Mouse (Mus musculus) ovary, postnatal 14 days (tissue): Measurements from ENCODE around the gene St6galnac3.

Experiments used
- DNase-seq: peaks from one replicate; pipeline ENCODE4 v3.0.0; 2022; ENCODE audit warnings: low spot score

St6galnac3 gene

DNA sequence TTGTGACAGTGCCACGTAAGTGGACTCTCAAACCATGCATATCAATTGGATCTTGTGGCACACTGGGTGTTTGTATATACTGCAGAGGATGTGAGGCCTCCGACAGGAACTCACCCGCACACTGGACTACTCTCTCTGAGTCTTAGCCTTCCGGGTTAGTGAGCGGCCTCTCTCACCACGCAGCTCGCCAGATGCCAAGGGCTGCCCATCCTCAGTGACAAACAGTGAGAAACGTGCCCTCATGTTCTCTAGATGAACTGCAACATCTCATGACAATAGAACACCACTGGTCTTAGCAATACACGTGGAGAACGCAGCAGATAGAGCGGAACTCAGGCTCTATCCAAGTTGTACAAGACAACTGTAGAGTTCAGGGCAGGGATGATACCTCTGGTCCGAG is 524.2 kb downstream of the St6galnac3 start:
- no peak for DNase-seq

DNA sequence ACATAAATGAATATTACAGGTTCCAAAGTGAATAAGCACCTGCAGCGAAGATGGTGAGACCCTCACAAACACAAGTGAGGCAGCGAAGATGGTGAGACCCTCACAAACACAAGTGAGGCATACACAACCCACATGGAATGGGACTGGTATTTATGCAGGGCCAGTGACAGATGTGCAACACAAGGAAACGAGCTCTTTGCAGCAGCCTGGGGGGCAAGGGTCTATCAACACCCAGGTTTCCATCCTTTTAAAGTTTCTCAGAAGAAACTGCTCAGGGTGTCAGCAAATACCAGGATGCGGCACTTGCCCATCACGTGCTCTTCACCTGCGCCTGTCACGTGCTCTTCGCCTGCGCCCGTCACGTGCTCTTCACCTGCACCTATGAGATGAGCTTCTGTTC is 524.9 kb downstream of the St6galnac3 start:
- no peak for DNase-seq

DNA sequence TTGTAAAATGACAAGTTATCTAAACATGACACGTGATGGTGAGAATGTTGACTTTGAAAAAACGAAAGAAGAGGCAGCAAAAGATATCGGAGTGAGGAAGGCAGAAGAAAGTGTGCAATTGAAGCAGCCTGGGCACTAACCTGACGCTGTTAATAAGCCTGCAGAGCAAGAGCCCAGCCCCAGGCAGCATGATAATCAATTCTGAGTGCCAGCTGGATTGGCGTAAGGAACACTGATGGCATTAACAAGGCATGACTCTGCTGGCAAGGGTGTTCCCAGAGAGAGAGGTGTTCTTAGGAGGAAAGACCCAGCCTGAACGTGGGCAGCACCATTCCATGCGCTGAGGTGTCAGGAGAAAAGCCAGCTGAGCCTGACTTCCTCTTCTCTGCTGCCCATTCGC is 525.7 kb downstream of the St6galnac3 start:
- DNase-seq, result no peak

- DNase-seq, result no peak
Observed at GRCm38 (mm10) chr3:153198514-153198913, 526.5 kb downstream of the St6galnac3 start.

- no peak for DNase-seq
Observed at GRCm38 (mm10) chr3:153193025-153193424, 531.9 kb downstream of the St6galnac3 start.

GRCm38 (mm10) chr3:153190742-153191141 is 534.2 kb downstream of the St6galnac3 start:
- DNase-seq, result no peak

GRCm38 (mm10) chr3:153189685-153190467 is 535.1 kb downstream of the St6galnac3 start:
- no peak for DNase-seq

- DNase-seq, result no peak
Observed at GRCm38 (mm10) chr3:153188224-153188623, 536.8 kb downstream of the St6galnac3 start.

DNA sequence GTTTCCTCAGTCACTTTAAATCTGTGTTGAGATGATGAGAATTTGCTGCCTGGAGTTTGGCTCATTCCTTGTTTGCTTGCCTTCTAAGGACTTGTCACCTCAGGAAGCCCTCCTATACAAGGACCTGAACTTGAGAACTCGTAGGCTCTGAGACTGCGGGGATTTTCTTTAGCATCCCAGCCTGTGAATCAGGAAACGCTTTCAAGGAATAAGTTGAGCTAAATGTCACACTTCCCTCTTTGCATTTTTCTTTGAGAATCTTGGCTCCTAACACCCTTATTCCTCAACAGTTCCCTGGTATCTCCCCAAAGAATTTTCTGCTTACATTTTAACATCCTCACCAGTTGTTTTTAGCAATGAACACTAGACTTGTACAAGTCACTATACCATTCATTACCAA is 539.9 kb downstream of the St6galnac3 start:
- DNase-seq, result no peak

DNA sequence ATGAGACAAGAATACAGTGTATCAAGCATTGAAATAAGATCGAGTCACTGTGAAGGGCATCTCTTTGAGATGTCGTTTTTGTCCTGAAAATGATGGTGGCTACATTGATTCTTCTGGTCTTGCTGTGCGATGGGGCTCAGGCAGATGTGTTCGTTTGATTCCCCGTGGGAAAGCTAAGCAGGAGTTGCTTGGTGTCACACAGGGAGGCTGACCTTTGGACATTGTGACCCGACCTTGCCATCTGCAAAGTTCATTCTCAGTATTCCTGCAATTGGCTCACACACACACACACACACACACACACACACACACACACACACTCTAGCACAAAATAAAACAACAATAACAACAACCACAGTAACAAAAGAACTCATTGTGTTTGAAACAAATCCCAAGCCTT is 543.7 kb downstream of the St6galnac3 start:
- no peak for DNase-seq

DNA sequence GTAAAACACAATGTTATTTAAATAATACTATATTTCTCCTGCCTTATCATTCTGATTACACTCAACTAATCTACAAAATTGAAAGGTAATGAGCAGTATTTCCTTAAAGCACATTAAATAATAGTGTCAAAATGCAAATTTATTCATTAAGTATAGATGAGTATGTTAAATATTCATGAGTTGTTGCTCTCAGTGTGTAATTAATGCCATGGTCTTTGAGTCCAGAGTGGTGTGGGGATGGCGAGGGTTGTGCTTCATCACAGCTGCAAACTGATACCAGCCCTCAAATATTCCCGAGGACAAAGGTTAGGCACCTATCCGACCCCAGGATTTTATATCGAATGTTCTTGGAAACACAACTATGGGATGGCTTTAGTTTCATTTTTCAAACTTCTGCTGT is 548.2 kb downstream of the St6galnac3 start:
- no peak for DNase-seq

GRCm38 (mm10) chr3:153176325-153176724 is 548.6 kb downstream of the St6galnac3 start:
- DNase-seq, result no peak

GRCm38 (mm10) chr3:153174336-153175033 is 550.5 kb downstream of the St6galnac3 start:
- DNase-seq, result no peak

DNA sequence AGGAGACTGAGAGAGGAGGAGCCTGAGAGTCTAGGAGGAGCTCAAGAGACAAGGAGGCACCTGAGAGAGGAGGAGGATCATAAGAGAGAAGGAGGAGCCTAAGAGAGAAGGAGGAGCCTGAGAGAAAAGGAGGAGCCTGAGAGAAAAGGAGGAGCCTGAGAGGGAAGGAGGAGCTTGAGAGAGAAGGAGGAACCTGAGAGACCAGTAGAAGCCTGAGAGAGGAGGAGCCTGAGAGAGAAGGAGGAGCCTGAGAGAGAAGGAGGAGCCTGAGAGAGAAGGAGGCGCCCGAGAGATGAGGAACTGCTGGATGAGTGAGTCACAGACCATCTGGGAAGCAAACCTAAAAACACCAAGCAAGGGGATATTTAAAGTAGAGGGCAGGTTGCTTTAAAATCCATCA is 551.4 kb downstream of the St6galnac3 start:
- DNase-seq, result no peak

- no peak for DNase-seq
Observed at GRCm38 (mm10) chr3:153170146-153170545, 554.8 kb downstream of the St6galnac3 start.

GRCm38 (mm10) chr3:153169744-153170143 is 555.2 kb downstream of the St6galnac3 start:
- DNase-seq, result no peak

DNA sequence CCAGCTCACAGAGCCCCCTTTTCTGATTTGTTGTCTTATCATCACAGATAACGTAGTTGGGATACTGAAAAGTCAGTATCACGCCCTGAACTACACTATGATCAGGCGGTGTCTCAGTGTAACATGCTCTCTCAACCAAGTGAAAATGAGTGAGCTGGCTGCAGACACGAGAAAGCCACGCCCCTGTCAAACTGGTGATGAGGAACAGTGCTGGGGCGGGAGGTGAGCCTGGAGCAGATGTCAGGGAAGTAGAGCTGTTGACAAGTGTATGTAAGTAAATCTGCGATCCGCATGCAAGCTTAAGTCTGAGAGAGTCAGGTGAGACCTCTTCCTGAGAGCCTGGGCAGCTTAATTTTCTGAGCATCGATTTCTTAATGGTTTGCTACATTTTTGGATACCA is 563.3 kb downstream of the St6galnac3 start:
- DNase-seq, result no peak

- no peak for DNase-seq
Observed at GRCm38 (mm10) chr3:153160683-153161082, 564.3 kb downstream of the St6galnac3 start.

- DNase-seq, result no peak
Observed at GRCm38 (mm10) chr3:153148887-153149286, 576.1 kb downstream of the St6galnac3 start.
